Mouse (Mus musculus) limb, embryonic 10.5 days (tissue): ENCODE results near the gene Mrln. TPM values are rescaled to one million over a fixed set of nuclear protein-coding genes. Genes with fewer than 3 reads are reported as not detected.

ENCODE experiments used
- DNase-seq: peaks from one replicate; pipeline ENCODE4 v3.0.0-alpha.2; 2017; ENCODE audit warnings: low spot score
- H3K27ac ChIP-seq: fragments of 300-500 bp; sonication (generic); 2 replicates; pipeline ENCODE4 v1.5.1; 2016; ENCODE audit warnings: mild to moderate bottlenecking
- H3K27me3 ChIP-seq: fragments of 300-500 bp; sonication (generic); 2 replicates; pipeline ENCODE4 v1.6.1; 2016; ENCODE audit warnings: low read depth, mild to moderate bottlenecking; ENCODE audit not compliant: poor library complexity, severe bottlenecking
- H3K36me3 ChIP-seq: fragments of 300-500 bp; sonication (generic); 2 replicates; pipeline ENCODE4 v1.6.1; 2016; ENCODE audit warnings: mild to moderate bottlenecking, moderate library complexity
- H3K4me1 ChIP-seq: fragments of 300-500 bp; sonication (generic); 2 replicates; pipeline ENCODE4 v1.6.1; 2016
- H3K4me3 ChIP-seq: fragments of 300-500 bp; sonication (generic); 2 replicates; pipeline ENCODE4 v1.5.1; 2016; ENCODE audit warnings: mild to moderate bottlenecking, moderate library complexity
- H3K9me3 ChIP-seq: fragments of 300-500 bp; sonication (generic); replicated peaks from 2 replicates; pipeline ENCODE4 v1.6.1; 2016; ENCODE audit warnings: mild to moderate bottlenecking
- WGBS: fragments of 180-500 bp; shearing (Covaris S2); methylation state at CpG from one replicate; pipeline ENCODE4 v1.1.7; 2016; 5-methylcytosine and 5-hydroxymethylcytosine counted together
- polyA plus RNA-seq: library from polyadenylated mRNA; unstranded; fragments of >200 nt; fragmentation: Nextera tagmentation; extraction: Ambion mirVana; gene quantifications from 2 replicates; pipeline ENCODE4 v1.2.1, GENCODE M21; 2016

The Mrln gene
- polyA plus RNA-seq, result 0.39 and 2.9 TPM in 2 replicates

DNA sequence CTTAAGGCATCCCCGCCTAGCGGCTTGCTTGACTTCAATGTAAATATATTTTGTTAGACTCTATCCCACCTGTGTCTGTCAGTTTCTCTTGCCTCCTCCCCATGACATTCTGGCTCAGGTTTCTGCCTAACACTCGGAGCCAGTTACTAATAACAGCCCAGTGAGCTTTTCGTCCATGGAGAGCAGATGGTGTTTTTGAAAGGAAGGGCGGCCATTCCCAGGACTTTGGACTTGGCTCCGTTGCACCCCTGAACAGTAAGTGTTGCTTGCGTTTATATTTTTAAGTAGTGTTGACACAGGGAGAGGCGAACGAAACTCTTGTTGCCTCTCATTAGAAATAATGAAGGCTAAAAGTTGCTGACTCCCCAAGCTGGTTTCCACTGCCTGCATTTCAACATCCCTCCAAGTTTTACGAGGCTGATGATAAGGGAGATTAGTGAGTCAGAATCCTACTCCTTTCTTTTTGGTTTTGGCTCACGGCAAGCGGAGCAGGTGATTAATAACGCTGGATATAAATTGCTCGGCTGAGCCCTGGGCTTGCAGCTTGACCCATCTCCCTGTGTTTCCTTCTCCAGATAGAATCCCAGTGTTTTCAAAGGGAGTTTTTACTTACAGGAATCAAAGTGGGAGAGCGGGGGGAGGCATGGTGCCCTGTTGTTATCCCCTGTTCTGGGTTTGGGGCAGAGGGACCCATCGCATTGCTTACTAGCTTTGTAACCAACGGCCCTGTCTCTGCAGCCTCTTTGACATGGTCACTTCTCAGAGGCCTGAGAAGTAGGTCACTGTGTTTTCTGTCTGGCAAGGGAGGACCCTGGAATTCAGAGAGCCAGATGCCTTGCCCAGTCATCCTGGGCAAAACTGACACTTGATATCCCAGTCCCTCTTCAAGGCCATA is at the start of gene Mrln:
Gene Mrln (plus strand): TSS at position 160 of the 895 bp plus-strand sequence.
- DNase-seq, result no peak

DNA sequence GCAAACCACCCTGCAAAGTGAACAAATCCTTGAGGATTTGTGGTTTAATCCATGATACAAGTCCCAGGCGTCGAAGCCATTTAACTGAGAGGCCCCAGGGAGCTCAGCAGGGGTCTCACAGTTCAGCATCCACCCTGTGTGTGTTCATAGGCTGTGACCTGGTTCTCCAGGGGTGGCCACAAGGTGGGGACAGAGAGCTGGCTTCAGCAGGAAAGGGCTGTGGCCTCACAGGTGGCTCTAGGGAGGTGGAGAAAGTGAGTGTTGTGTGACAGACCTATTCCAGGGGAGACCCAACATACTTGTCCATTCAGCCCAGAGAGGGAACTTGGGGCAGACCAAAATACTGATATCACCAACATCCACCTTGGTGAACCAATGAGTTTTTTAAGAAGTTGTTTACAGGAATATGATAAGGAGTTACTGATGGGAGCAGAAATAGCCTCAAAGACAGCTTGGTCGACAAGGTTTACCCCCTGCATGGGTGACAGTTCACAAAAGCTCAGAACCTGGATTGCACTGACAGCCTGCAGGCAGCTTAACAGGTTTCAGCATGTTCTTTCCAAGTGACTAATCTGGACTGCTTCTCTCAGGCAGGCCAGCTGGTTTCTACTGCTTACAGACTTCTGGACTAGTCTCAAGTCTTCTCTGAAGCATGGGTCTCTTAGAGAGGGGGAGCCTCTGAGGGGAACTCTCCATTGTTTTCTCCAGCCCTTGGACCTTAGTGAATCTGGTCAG is 47.9 kb upstream of the Mrln start:
- 87% methylated on average over 3 of the region's 3 CpGs for WGBS
- H3K27ac ChIP-seq, result no peak overlapping the region
- H3K4me1 ChIP-seq, result peaks cover 19% of the 10 kb centered on the region
- H3K4me3 ChIP-seq, result no peak overlapping the region
- no peaks in the 10 kb centered on the region for H3K9me3 ChIP-seq
- peak; percentile 54 for DNase-seq
- no peaks in the 10 kb centered on the region for H3K27me3 ChIP-seq
- peaks cover 76% of the 10 kb centered on the region for H3K36me3 ChIP-seq

More for the DNA sequence above, at the start of gene Mrln:
- 57% methylated on average over 17 of the region's 17 CpGs for WGBS
- H3K9me3 ChIP-seq, result no peaks in the 10 kb centered on the region
- peak within 1 kb of the TSS; percentile 43; the same call in 1 of the 2 replicates for H3K27ac ChIP-seq
- no peaks in the 10 kb centered on the region for H3K36me3 ChIP-seq
- no peaks in the 10 kb centered on the region for H3K27me3 ChIP-seq
- peaks cover 14% of the 10 kb centered on the region for H3K4me1 ChIP-seq
- no peak within 1 kb of the TSS for H3K4me3 ChIP-seq

DNA sequence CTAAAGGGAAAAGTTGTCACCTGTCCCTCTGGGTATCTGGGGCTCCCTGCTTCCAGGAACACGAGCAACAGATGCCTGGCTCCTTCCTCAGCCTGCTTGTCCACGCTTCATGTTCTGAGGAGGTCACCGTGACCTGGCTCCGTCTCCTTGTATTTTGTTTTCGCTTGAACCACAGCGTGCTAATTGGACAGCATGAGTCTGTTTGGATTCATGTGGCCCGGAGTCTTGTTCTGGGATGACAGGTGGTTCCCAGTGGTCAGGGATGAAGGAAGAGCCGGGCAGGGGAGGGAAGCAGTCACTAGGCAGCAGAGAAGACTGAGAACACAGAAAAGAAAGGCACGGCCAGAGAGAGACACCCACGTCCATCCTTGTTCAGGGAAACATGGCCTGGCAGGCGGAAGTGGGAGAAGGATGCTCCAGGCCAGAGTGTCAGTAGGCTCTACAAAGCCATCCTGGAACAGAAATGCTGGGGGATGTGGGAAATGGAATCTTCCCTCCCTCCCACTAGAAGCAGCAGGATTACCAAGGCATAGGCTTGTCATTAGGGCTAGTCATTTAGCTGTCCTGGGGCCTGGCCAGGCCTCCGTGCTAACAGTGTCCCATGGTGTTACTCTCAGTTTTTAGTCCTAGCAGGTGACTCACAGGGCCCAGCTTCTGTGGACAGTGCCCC is 44.7 kb upstream of the Mrln start:
- no peak overlapping the region for H3K4me3 ChIP-seq
- no peaks in the 10 kb centered on the region for H3K9me3 ChIP-seq
- H3K27me3 ChIP-seq, result no peaks in the 10 kb centered on the region
- WGBS, result 84% methylated on average over 12 of the region's 12 CpGs
- H3K36me3 ChIP-seq, result peaks cover 51% of the 10 kb centered on the region
- no peak overlapping the region for H3K27ac ChIP-seq
- H3K4me1 ChIP-seq, result no peaks in the 10 kb centered on the region
- DNase-seq, result no peak

DNA sequence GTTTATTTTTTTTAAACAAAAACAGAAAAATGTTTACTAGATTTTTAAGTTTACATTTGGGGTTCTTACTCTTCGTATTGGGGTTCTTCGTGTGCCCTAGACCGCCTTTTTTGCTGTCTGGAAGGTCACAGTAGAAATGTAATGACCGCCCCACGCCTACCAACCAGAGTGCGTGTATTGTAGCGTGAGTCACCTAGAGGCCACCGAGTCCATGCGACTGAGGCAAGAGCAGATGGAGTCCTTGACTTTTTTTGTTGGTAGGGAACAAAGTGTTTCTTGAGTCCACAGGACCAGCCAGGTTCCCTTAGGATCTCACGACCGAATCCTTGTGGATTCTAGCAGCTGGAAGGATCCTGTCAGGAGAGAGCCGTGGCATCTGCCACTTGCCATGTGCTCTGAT is 43.7 kb upstream of the Mrln start:
- H3K36me3 ChIP-seq, result peaks cover 41% of the 10 kb centered on the region
- peaks cover 6% of the 10 kb centered on the region; the same call in 1 of the 2 replicates for H3K4me1 ChIP-seq
- 93% methylated on average over 12 of the region's 12 CpGs for WGBS

DNA sequence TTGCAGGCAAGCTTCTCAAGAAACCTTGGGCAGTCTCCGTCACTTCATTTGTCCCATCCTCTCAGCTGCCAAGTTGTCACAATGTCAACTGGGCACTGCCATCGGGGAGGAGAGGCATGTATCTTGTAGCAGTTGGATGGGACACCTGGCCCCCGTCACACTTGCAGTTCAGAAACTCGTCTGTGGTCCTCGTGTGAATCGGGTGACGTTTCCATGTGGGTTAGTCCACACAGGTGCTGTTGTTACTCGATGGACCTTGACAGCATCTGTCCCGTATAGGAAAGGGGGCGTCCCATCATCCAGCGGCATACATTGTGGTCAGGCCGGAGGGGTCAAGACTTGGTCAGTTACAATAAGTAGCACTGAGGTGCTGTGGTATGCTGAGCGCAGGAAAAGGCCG is 43.0 kb upstream of the Mrln start:
- H3K9me3 ChIP-seq, result no peaks in the 10 kb centered on the region
- no peak overlapping the region for H3K27ac ChIP-seq
- WGBS, result 94% methylated on average over 14 of the region's 14 CpGs
- H3K4me1 ChIP-seq, result peaks cover 6% of the 10 kb centered on the region; the same call in 1 of the 2 replicates
- peaks cover 36% of the 10 kb centered on the region for H3K36me3 ChIP-seq
- H3K27me3 ChIP-seq, result no peaks in the 10 kb centered on the region
- no peak for DNase-seq
- H3K4me3 ChIP-seq, result no peak overlapping the region

More for the DNA sequence above, 43.7 kb upstream of the Mrln start:
- H3K9me3 ChIP-seq, result no peaks in the 10 kb centered on the region
- no peaks in the 10 kb centered on the region for H3K27me3 ChIP-seq
- no peak overlapping the region for H3K27ac ChIP-seq
- DNase-seq, result no peak
- no peak overlapping the region for H3K4me3 ChIP-seq

DNA sequence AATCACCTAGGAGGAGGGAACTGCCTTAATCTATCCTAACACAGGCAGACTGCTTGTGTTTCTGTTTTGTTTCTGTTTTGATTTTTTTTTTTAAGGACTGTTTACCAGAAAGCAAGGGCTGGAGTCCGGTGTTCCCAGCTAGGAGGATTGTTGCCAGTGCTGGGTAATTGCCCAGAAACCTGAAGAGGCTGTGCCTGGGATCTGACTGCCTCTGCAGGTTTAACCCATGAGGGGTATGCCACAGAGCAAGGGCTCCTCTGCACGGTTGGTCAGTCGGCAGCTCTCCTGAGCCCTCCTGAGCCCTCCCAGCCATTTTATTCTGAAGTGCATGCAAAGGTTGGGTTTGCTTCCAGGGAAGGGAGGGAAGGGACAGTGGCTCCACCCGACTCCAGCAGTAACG is 40.8 kb upstream of the Mrln start:
- peaks cover 6% of the 10 kb centered on the region; the same call in 1 of the 2 replicates for H3K4me1 ChIP-seq
- H3K27me3 ChIP-seq, result no peaks in the 10 kb centered on the region
- no peak overlapping the region for H3K27ac ChIP-seq
- DNase-seq, result no peak
- H3K9me3 ChIP-seq, result no peaks in the 10 kb centered on the region
- no peak overlapping the region for H3K4me3 ChIP-seq
- peaks cover 39% of the 10 kb centered on the region for H3K36me3 ChIP-seq
- WGBS, result 71% methylated on average over 5 of the region's 5 CpGs

DNA sequence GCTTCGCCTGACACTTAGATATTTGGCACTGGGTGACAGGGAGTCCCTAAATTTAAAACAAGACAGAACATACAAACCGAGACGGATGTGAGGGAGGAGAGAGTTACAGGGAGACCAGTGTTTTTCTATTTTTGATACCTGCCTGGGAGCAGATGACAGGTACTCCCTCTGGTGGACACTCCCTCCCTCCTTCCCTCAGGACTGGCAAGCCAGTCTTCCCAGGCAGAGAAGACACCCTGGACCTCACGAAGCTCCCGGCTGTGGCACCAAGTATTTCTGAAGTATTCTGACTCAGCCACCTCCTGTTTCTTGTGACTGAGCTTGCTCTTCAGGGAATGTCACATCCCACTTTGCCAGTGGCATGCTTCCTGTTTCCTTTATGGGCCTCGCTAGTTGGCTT is 38.6 kb upstream of the Mrln start:
- Histone ChIP-seq H3K36me3 (peaks cover 49% of the 10 kb centered on the region), H3K9me3 (no peaks in the 10 kb centered on the region), H3K4me3 (no peak overlapping the region), H3K4me1 (peaks cover 6% of the 10 kb centered on the region; the same call in 1 of the 2 replicates), H3K27me3 (no peaks in the 10 kb centered on the region), H3K27ac (no peak overlapping the region)
- 82% methylated on average over 6 of the region's 6 CpGs for WGBS
- no peak for DNase-seq

DNA sequence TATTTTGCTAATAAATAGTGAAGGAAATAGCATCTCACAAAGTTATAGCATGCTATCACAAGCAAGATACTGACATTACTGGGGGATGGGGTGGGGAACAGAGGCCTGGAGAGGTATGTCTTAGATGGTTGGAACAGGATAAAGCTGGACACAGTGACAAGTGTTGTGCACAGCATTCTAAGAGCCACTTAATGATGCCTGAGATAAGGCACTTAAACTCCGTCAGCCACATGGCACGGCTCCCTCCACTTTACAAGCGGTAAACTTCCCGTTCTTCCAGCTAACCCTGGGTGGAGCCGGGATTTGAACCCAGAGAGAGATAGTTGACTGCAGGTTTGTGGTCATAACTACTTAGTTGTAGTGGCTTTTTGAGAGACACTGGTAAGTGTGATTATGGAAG is 38.0 kb upstream of the Mrln start:
- Histone ChIP-seq H3K4me1 (peaks cover 6% of the 10 kb centered on the region; the same call in 1 of the 2 replicates), H3K36me3 (peaks cover 52% of the 10 kb centered on the region), H3K4me3 (no peak overlapping the region), H3K27ac (no peak overlapping the region), H3K27me3 (no peaks in the 10 kb centered on the region), H3K9me3 (no peaks in the 10 kb centered on the region)
- no peak for DNase-seq
- 92% methylated on average over 5 of the region's 5 CpGs for WGBS

DNA sequence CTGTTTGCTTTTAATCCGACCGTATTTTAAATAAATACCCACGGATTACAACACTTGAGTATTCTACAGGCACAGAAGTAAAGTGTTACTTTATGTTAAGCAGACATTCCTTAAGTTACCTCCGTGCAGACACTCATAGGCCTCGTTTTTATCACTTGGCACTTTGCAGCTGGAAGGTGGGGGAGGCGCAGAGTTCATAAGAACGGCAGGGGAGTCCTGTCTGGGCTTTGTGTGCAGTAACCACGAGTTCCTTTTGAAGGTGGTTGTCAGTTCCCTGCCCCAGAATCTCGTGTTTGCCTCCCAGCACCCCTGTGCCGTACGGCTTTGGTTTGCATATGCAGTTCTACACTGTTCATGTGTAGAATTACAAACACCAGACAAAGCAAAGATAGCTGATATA is 36.8 kb upstream of the Mrln start:
- H3K36me3 ChIP-seq, result peaks cover 57% of the 10 kb centered on the region
- WGBS, result 83% methylated on average over 11 of the region's 11 CpGs
- no peak for DNase-seq
- H3K4me1 ChIP-seq, result peaks cover 7% of the 10 kb centered on the region; the same call in 1 of the 2 replicates
- no peaks in the 10 kb centered on the region for H3K9me3 ChIP-seq
- H3K4me3 ChIP-seq, result no peak overlapping the region
- no peak overlapping the region for H3K27ac ChIP-seq
- no peaks in the 10 kb centered on the region for H3K27me3 ChIP-seq

DNA sequence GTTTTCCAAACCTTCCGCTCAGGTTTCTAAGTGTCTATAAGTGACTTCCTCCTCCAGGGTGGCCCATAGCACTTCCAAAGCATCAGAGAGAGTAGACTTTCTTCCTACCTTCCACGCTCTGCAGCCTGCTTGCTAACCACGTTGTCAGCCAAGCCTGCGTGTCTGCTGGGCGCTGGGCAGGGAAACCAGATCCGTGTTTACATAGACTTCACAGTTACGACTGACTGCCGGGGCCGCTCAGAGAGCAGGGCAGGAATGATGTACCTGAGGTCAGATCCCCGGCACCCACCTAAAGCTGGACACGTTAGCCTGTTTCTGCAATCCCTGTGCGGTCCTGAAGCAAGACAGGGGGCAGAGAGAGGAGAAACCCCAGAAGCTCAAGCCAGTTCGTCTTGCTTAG is 36.1 kb upstream of the Mrln start:
- Histone ChIP-seq H3K36me3 (peaks cover 57% of the 10 kb centered on the region), H3K4me1 (peaks cover 9% of the 10 kb centered on the region; the same call in 1 of the 2 replicates), H3K27ac (no peak overlapping the region), H3K9me3 (no peaks in the 10 kb centered on the region), H3K27me3 (no peaks in the 10 kb centered on the region), H3K4me3 (no peak overlapping the region)
- WGBS, result 77% methylated on average over 13 of the region's 13 CpGs
- no peak for DNase-seq

DNA sequence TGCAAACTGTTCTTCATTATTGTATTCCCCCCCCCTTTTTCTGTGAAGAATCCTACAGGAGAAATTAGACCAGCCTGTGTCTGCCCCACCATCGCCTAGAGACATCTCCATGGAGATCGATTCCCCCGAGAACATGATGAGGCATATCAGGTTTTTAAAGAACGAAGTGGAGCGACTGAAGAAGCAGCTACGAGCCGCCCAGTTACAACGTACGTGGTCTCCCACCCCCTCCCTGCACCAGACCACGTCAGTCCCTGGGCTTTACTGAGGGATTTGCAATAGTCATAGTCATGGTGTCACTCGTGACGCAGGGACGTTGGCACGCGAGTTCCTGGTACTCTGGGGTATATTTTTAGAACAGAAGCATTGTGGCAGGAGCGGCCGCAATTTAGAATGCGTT is 35.4 kb upstream of the Mrln start:
- no peak overlapping the region for H3K27ac ChIP-seq
- peaks cover 57% of the 10 kb centered on the region for H3K36me3 ChIP-seq
- no peak for DNase-seq
- 92% methylated on average over 18 of the region's 18 CpGs for WGBS
- peaks cover 9% of the 10 kb centered on the region; the same call in 1 of the 2 replicates for H3K4me1 ChIP-seq
- no peaks in the 10 kb centered on the region for H3K9me3 ChIP-seq
- no peaks in the 10 kb centered on the region for H3K27me3 ChIP-seq
- no peak overlapping the region for H3K4me3 ChIP-seq

DNA sequence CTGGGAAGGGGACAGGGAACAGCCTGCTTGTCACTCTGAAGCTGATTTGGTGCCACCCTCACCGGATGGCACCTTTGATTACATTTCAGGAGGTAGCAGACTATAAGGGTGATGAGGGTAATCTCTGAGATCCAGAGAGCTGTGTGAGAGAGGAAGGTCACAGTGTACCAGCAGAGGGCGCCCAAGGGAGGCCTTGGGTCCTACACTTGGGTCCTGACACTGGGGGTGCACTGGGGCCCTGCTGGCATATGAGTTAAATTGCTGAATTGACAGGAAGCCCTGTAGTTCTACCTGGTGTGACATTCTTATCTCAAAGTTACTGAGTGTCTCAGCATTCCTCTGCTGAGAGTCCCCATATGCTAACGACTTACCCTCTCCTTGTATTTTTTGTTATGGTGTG is 31.1 kb upstream of the Mrln start:
- H3K27ac ChIP-seq, result no peak overlapping the region
- no peaks in the 10 kb centered on the region for H3K27me3 ChIP-seq
- H3K4me1 ChIP-seq, result 0 out of 2 replicates have a peak, but pooled peaks cover 4% of the 10 kb centered on the region
- no peak overlapping the region for H3K4me3 ChIP-seq
- H3K9me3 ChIP-seq, result no peaks in the 10 kb centered on the region
- peaks cover 80% of the 10 kb centered on the region for H3K36me3 ChIP-seq
- peak; percentile 70 for DNase-seq
- 57% methylated on average over 3 of the region's 3 CpGs for WGBS
